ENCODE assay signal across 13 mouse cellular contexts in the genomic region with DNA sequence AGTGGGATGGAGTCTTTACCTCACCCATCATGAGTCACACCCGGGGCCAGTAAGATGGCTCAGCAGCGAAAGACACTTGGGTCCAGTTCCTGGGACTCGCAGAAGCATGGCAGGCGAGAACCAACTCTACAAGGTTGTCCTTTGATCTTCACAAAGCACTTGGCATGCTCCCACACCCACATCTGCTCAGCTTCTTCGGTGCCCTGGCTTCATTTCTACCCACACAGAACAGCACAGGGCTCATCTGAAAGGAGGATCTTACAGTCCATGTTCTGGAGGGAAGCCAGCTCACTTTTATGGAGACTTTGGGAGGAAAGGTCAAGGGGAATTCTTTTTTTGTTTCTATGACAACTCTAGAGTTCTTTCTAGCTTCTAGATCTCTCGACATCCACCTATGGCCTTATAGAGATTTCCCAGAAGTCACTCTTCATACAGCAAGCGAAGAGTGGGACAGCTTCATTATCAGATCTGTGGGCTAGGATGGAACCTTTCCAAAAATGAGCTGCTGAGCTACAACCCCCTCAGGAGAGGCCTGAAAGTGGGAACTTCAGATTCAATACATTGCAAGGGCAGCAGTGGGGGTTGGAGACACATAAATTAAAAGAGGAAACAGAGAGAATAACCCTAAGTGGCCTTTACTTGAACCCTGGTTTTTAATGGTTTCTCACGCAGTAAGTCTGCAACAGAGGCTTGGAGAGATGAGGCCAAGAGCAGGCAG. TPM values are rescaled to one million over a fixed set of nuclear protein-coding genes. Genes with fewer than 3 reads are reported as not detected.
DNase-seq lines count a peak whose midpoint lies in the region; ATAC-seq and TF ChIP-seq lines count a peak whose summit lies in the region.
"Had no signal": no experiment of that assay in that cellular context is flagged by ENCODE, and none has a peak within 500 bp of the region (broad histone marks: within the 10 kb centered on the region; RNA-seq: fewer than 3 reads in every experiment).

No protein-coding gene starts in this region.

- H3K9me3 ChIP-seq in hindbrain, postnatal 0 days (ENCODE audit: low read length): no peaks in the 10 kb centered on the region
- no peaks in the 10 kb centered on the region for H3K9me3 ChIP-seq in hindbrain, embryonic 16.5 days (ENCODE audit: control insufficient read depth, low read length)
- no peaks in the 10 kb centered on the region for H3K9me3 ChIP-seq in embryonic facial prominence, embryonic 10.5 days
- no peaks in the 10 kb centered on the region for H3K9me3 ChIP-seq in forebrain, embryonic 16.5 days (ENCODE audit: control insufficient read depth, low read length)
- H3K9me3 ChIP-seq: lung, embryonic 15.5 days; midbrain, embryonic 15.5 days had no signal

- no peaks in the 10 kb centered on the region for H3K27me3 ChIP-seq in hindbrain, postnatal 0 days (ENCODE audit: insufficient read depth, low read length)
- no peaks in the 10 kb centered on the region for H3K27me3 ChIP-seq in hindbrain, embryonic 16.5 days (replicated peaks; ENCODE audit: control insufficient read depth, insufficient read depth, low read length)
- H3K27me3 ChIP-seq in embryonic facial prominence, embryonic 10.5 days (replicated peaks; ENCODE audit: low read depth, poor library complexity, severe bottlenecking): no peaks in the 10 kb centered on the region
- no peaks in the 10 kb centered on the region for H3K27me3 ChIP-seq in forebrain, embryonic 16.5 days (replicated peaks; ENCODE audit: control insufficient read depth, insufficient read depth, low read length)
- H3K27me3 ChIP-seq: lung, embryonic 15.5 days; midbrain, embryonic 15.5 days had no signal

- ATAC-seq in hindbrain, postnatal 0 days: 0 out of 2 replicates have a peak, but pooled peaks have one; percentile 18
- no peak for ATAC-seq in hindbrain, embryonic 16.5 days
- ATAC-seq in hematopoietic stem cell, adult 5-6 weeks (replicated peaks in 1 of 2; ENCODE audit: insufficient read depth in 1 of 2, low FRiP score in 2 of 2, low TSS enrichment in 1 of 2, low read depth in 1 of 2, poor library complexity in 2 of 2, severe bottlenecking in 2 of 2): peak; percentile 13 to 48; a peak in 2 of 4 replicates
- no peak for ATAC-seq in forebrain, embryonic 16.5 days
- ATAC-seq: forebrain, postnatal 0 days; midbrain, embryonic 15.5 days had no signal

- DNase-seq in hindbrain, postnatal 0 days (ENCODE audit: low spot score): peak; percentile 13
- peak; percentile 5 for DNase-seq in ovary, adult 18-20 months (ENCODE audit: low spot score)
- no peak for DNase-seq in ovary, postnatal 14 days (ENCODE audit: low spot score)
- DNase-seq in embryonic facial prominence, embryonic 10.5 days (ENCODE audit: low spot score): no peak
- DNase-seq in ovary, postnatal 36 days (ENCODE audit: low spot score): no peak
- DNase-seq: cerebellum, adult 9-11 months; forebrain, postnatal 0 days; heart, adult 18-20 months had no signal

- no peak overlapping the region for H3K4me3 ChIP-seq in hindbrain, postnatal 0 days (ENCODE audit: low read length)
- no peak overlapping the region for H3K4me3 ChIP-seq in hindbrain, embryonic 16.5 days (ENCODE audit: low read length)
- H3K4me3 ChIP-seq in embryonic facial prominence, embryonic 10.5 days: no peak overlapping the region
- H3K4me3 ChIP-seq in forebrain, embryonic 16.5 days (replicated peaks; ENCODE audit: low read length): no peak overlapping the region
- H3K4me3 ChIP-seq: lung, embryonic 15.5 days; midbrain, embryonic 15.5 days had no signal

- WGBS in hindbrain, postnatal 0 days: 40% methylated on average over 8 of the region's 8 CpGs
- WGBS in hindbrain, embryonic 16.5 days: 51% methylated on average over 8 of the region's 8 CpGs
- 89% methylated on average over 8 of the region's 8 CpGs for WGBS in embryonic facial prominence, embryonic 10.5 days
- WGBS in forebrain, embryonic 16.5 days: 72% methylated on average over 8 of the region's 8 CpGs

- no peak overlapping the region for H3K27ac ChIP-seq in hindbrain, postnatal 0 days
- H3K27ac ChIP-seq in hindbrain, embryonic 16.5 days (ENCODE audit: low read depth, low read length): no peak overlapping the region
- no peak overlapping the region for H3K27ac ChIP-seq in embryonic facial prominence, embryonic 10.5 days (replicated peaks)
- no peak overlapping the region for H3K27ac ChIP-seq in forebrain, embryonic 16.5 days (ENCODE audit: low read length)
- H3K27ac ChIP-seq: lung, embryonic 15.5 days; midbrain, embryonic 15.5 days had no signal

- H3K4me2 ChIP-seq in hindbrain, postnatal 0 days (ENCODE audit: low read depth, low read length): no peak overlapping the region
- no peak overlapping the region for H3K4me2 ChIP-seq in hindbrain, embryonic 16.5 days (ENCODE audit: low read length)
- H3K4me2 ChIP-seq in forebrain, embryonic 16.5 days (ENCODE audit: low read length): no peak overlapping the region
- H3K4me2 ChIP-seq: lung, embryonic 15.5 days; midbrain, embryonic 15.5 days had no signal

- no peak for TF ChIP-seq CTCF in hindbrain, postnatal 0 days (IDR thresholded peaks at IDR 0.05; ENCODE audit: low read depth)

- no peak overlapping the region for H3K9ac ChIP-seq in hindbrain, postnatal 0 days (replicated peaks; ENCODE audit: low read length)
- no peak overlapping the region for H3K9ac ChIP-seq in hindbrain, embryonic 16.5 days (ENCODE audit: low read depth, low read length)
- H3K9ac ChIP-seq in forebrain, embryonic 16.5 days (replicated peaks; ENCODE audit: low read depth, low read length): no peak overlapping the region
- H3K9ac ChIP-seq: forebrain, postnatal 0 days; lung, embryonic 15.5 days; midbrain, embryonic 15.5 days had no signal

- H3K4me1 ChIP-seq in hindbrain, postnatal 0 days (ENCODE audit: insufficient read depth, low read length): no peaks in the 10 kb centered on the region
- no peaks in the 10 kb centered on the region; the same call in 1 of the 2 replicates for H3K4me1 ChIP-seq in hindbrain, embryonic 16.5 days (ENCODE audit: control insufficient read depth, insufficient read depth, low read depth, low read length)
- H3K4me1 ChIP-seq in embryonic facial prominence, embryonic 10.5 days: no peaks in the 10 kb centered on the region
- H3K4me1 ChIP-seq in forebrain, embryonic 16.5 days (replicated peaks; ENCODE audit: control insufficient read depth, insufficient read depth, low read length): no peaks in the 10 kb centered on the region
- H3K4me1 ChIP-seq: midbrain, embryonic 15.5 days had no signal

- H3K36me3 ChIP-seq in hindbrain, postnatal 0 days (ENCODE audit: insufficient read depth, low read length): no peaks in the 10 kb centered on the region
- H3K36me3 ChIP-seq in hindbrain, embryonic 16.5 days (ENCODE audit: control insufficient read depth, insufficient read depth, low read length): no peaks in the 10 kb centered on the region
- H3K36me3 ChIP-seq in embryonic facial prominence, embryonic 10.5 days (replicated peaks): no peaks in the 10 kb centered on the region
- H3K36me3 ChIP-seq in forebrain, embryonic 16.5 days (ENCODE audit: control insufficient read depth, insufficient read depth): no peaks in the 10 kb centered on the region
- H3K36me3 ChIP-seq: lung, embryonic 15.5 days; midbrain, embryonic 15.5 days had no signal

RNA-seq across cellular contexts. Expression of a gene that starts 13.6 kb away (rescaled TPM):
- total RNA-seq in hindbrain, postnatal 0 days (2014; rRNA removed): 148 and 151 TPM in 2 replicates
- 346 and 347 TPM in 2 replicates for polyA plus RNA-seq in hindbrain, postnatal 0 days (2015; fragmentation: Nextera tagmentation; extraction: Ambion mirVana)
- 297 and 315 TPM in 2 replicates for polyA plus RNA-seq in hindbrain, embryonic 16.5 days (2015; fragmentation: Nextera tagmentation; extraction: Ambion mirVana)
- total RNA-seq in hematopoietic stem cell, adult 5-6 weeks (2017): 2,651 and 2,978 TPM in 2 replicates
- 546 and 551 TPM in 2 replicates for polyA plus RNA-seq in embryonic facial prominence, embryonic 10.5 days (2016; fragmentation: Nextera tagmentation; extraction: Ambion mirVana)
- polyA plus RNA-seq in forebrain, embryonic 16.5 days (2015; fragmentation: Nextera tagmentation; extraction: Ambion mirVana): 320 and 325 TPM in 2 replicates

RNA-seq across cellular contexts. Expression of a gene that starts 24.3 kb away (rescaled TPM):
- total RNA-seq in hindbrain, postnatal 0 days (2014; rRNA removed): 15.5 and 20.7 TPM in 2 replicates
- polyA plus RNA-seq in hindbrain, postnatal 0 days (2015; fragmentation: Nextera tagmentation; extraction: Ambion mirVana): 13.2 TPM in 2 replicates
- 13.0 and 14.8 TPM in 2 replicates for polyA plus RNA-seq in hindbrain, embryonic 16.5 days (2015; fragmentation: Nextera tagmentation; extraction: Ambion mirVana)
- total RNA-seq in hematopoietic stem cell, adult 5-6 weeks (2017): 47.4 and 48.2 TPM in 2 replicates
- polyA plus RNA-seq in embryonic facial prominence, embryonic 10.5 days (2016; fragmentation: Nextera tagmentation; extraction: Ambion mirVana): 14.7 and 15.4 TPM in 2 replicates
- polyA plus RNA-seq in forebrain, embryonic 16.5 days (2015; fragmentation: Nextera tagmentation; extraction: Ambion mirVana): 16.9 and 17.5 TPM in 2 replicates

RNA-seq across cellular contexts. Expression of a gene that starts 25.8 kb away (rescaled TPM):
- 13.3 and 15.4 TPM in 2 replicates for total RNA-seq in hindbrain, postnatal 0 days (2014; rRNA removed)
- polyA plus RNA-seq in hindbrain, postnatal 0 days (2015; fragmentation: Nextera tagmentation; extraction: Ambion mirVana): 13.2 and 13.9 TPM in 2 replicates
- polyA plus RNA-seq in hindbrain, embryonic 16.5 days (2015; fragmentation: Nextera tagmentation; extraction: Ambion mirVana): 7.6 and 8.5 TPM in 2 replicates
- 1.5 and 16.3 TPM in 2 replicates for total RNA-seq in hematopoietic stem cell, adult 5-6 weeks (2017)
- polyA plus RNA-seq in embryonic facial prominence, embryonic 10.5 days (2016; fragmentation: Nextera tagmentation; extraction: Ambion mirVana): 33.3 and 34.6 TPM in 2 replicates
- polyA plus RNA-seq in forebrain, embryonic 16.5 days (2015; fragmentation: Nextera tagmentation; extraction: Ambion mirVana): 11.0 and 11.4 TPM in 2 replicates

Comparison
In these comparisons a context has a peak if more than half of its experiments do, and no peak if none do; other contexts are left out.
1. ATAC-seq: peak in hindbrain, postnatal 0 days (single experiment) and hematopoietic stem cell, adult 5-6 weeks (2 of 2); none in hindbrain, embryonic 16.5 days (single experiment) and forebrain, embryonic 16.5 days (single experiment).
2. DNase-seq: peak in hindbrain, postnatal 0 days (single experiment) and ovary, adult 18-20 months (single experiment); none in ovary, postnatal 14 days (single experiment), embryonic facial prominence, embryonic 10.5 days (single experiment) and ovary, postnatal 36 days (single experiment).